Mouse (Mus musculus) inflammation-experienced regulatory T-cells, adult 6 months (primary cell): ENCODE results near the gene Nr5a2. TPM values are rescaled to one million over a fixed set of nuclear protein-coding genes. Genes with fewer than 3 reads are reported as not detected.

Experiments
- ATAC-seq: one replicate; pipeline ENCODE4 v1.8.0; 2017
- polyA plus RNA-seq, 3 experiments: library from polyadenylated mRNA; unstranded; fragments of 100-300 nt; shearing (Covaris generic); gene quantifications; one replicate each; pipeline ENCODE4 v1.2.1; 2017

Gene Nr5a2
- polyA plus RNA-seq, 3 experiments from 2014 or later = not detected

DNA sequence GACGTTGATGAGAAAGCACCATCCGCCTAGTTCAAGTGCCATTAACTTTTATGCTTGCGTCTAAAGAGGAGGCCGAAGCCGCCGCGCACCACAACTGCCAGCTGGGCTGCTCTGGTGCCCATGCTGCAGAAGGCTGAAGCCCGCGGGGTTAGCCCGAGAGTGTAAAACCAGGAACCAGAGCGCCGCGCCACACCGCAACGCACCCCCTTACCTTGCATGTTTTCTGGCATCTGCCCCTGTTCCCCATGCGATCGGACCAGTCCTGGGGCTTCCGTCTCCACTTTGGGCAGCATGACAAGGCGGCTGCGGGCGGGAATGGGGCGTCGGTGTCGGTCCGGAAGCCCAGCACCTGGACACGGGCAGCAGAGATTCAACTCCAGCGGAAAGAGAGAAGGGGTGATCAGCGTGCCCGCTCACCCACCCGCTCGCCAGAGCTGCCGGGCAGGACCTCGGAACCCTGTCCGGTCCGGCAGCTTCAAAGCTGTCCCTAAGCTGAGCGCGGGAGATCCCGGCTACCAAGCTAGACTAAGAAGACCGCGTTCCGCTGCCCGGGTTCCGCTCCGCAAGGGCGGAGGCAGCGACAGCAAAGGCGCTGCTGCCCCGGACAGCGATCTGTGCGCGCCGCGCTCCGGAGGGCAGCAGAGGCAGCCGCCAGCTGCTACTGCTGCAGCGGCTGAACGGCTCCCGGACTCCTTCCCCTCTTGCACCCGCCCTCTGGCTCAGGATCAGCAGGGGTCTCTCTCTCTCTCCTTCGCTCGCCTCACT lies 11.6 kb downstream of the Nr5a2 start:
- ATAC-seq = no peak

DNA sequence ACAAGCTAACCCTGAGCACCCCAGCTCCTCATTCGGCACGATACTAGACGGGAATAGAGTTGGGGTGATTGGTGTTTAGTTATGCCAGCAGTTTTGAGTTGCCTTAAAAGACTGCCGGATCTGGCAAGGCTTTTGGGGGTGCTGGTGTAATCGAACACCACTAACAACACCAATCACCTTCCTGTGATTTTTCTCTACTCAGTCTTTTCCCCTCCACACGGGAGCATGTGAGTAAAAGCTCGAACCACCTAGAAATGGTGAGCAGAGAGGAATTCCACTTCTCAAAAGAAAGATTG lies 12.2 kb downstream of the Nr5a2 start:
- ATAC-seq = no peak

DNA sequence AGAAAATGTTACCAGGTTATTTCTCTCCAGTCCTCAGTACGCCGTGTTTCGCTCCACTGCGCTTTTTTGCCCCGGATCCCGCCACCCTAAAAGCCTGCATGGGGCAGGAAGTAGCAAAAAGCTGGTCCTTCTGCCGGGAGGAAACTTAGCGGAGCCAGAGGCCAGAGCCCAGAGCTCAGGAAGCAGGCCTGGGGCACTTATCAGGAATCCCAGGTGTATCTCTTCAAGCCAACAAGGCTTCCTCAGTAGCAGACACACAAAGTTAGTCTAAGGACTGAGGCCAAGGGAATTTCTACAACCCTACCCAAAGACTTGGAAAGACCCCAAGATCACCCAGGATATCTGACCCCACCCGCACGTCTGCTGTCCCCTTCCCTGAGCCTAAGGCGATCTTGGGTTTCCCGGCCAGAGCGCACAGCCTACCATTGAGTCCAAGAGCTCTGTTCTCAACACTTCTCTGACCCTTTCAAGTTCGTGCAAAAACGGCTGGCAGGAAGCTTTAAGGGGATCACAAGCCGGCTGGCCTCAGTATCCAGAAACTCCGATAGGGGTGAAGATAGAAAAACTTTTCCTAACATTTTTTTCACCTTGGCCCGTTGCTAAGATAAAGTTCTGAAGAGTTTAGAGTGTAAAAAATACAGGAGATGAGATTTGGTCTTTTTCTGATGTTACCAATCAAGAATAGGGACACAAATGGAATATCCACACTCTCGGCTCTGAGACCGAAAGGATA lies 12.7 kb downstream of the Nr5a2 start:
- no peak for ATAC-seq

DNA sequence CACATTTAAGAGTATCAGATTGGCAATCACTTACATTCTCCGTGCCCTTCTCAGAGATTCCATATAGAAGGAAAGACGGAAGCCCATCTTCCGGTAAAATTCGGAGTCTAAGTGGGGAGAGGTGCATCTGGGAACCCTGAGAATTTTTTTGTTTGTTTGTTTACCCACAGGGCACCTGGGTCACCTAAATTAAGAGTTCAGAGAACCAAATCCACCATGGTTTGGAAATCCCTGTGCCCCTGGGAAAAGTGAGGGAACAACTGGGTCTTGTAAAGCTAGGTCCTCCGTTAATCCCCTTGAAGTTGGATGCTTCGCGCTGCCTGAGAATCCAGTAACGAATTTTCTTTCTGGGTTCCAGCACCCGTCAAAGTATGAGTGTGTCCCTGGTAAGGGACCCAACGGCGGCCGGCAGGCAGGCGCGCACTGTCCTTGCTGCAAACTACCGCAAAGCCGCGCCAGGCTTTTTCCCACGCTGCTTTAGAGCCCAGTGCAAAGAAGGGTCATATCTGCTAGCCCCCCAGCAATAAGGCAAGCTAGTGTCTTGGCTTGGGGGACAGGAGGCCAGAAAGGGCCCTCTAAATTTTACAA lies 13.3 kb downstream of the Nr5a2 start:
- ATAC-seq = no peak

DNA sequence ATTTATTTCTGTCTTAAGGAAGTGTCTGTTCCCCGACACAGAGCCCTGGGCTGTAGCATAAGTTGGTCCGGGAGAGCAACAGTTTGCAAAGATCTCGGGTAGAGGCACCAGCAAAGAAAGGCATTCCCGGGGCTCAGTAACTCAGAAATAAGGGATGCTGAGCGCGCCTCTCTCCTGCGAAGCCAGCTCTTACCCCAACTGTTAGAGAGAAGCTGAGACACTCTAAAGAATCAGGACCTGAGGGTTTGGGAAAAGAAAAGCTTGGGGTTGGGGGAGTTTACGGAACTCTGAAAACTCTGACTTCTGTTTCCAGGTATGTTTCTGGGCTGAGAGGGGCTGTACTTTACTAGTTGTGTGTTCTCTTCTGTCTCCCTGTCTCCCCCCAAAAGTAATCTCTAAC lies 13.8 kb downstream of the Nr5a2 start:
- no peak for ATAC-seq

DNA sequence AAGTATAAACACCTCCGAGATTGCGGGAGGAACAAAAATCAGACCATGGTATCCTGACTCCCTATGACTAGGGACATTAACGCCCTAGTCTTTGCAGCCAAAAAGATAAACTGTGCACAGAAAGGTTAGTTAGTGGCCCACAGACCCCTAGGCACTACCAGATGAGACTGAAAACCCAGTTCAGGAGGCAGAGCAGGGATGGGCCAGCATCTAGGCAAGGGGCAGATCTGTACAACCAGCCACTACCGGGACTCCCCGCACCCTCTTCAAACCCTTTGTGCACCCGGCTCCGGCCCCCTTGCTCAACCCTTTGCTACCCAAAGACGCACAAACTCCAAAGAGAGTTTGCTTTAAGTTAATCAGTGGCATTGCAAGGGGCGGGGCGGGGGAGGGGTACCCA lies 14.4 kb downstream of the Nr5a2 start:
- no peak for ATAC-seq

DNA sequence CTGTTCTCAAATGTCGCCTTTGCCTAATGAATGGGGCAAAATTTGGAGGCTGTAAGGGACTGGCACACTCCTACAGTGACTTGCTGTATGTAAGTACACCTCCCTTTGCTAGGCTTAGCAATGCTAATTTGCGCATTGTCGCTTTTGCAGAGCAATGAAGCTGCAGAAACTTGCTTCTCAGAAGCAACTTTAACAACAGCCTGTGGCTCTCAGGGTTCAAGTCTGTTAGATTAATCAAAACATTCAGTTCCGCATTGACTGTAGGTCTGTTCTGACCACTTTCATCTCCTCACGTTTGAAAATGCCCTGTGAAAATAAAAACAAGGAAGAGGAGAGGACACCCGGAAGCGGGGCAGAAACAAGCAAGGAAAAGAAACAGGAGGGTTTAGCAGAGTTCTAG lies 14.8 kb downstream of the Nr5a2 start:
- ATAC-seq = no peak

DNA sequence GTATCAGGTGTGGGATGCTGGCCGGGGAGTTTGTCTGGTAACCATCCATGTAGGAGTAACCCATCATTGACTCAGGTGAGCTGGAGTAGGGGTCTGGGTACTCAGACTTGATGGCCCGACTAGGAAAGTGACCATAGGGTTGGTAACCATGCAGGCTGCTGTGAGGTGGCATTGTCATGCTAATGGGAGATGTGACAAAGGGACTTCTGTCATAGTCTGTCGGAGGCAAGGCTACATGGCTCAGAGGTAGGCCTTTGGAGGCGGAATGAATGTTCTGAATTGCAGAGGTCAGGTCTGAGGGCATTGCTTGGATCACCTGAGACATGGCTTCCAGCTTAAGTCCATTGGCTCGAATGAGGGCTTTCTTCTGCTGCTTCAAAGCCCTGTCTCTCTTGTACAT lies 19.6 kb downstream of the Nr5a2 start:
- no peak for ATAC-seq

DNA sequence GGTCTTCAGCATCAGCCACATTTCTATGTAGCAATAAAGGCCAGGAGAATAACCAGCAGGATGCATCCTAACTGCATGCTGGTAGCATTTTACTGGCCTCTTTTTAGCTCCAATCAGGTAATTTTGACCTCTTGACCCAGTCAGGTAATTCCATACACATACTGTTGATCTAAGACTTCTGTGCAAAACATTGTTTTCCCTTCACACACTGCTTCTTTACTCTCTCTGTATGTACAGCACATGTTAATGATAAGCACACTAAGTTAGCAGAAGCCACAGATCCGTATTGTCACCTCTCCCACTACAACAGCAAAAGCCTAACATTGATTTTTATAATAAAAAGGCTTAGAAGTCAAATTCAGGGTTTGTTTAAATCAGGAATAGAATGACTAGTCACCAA lies 21.0 kb downstream of the Nr5a2 start:
- ATAC-seq = no peak

DNA sequence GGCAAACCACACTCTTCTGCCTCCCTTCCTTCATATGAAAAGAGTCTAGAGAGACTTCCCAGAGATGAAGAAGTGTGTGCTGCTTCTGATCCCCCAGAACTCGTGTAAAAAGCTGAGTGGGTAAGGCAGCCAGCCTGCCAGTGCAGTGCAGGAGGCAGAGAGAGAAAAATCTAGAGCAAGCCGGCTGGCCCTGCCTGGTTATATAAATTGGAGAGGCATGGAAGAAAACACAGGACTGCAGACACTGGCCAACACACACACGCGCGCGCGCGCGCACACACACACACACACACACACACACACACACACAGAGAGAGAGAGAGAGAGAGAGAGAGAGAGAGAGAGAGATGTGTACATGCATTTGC lies 24.3 kb downstream of the Nr5a2 start:
- ATAC-seq = no peak

DNA sequence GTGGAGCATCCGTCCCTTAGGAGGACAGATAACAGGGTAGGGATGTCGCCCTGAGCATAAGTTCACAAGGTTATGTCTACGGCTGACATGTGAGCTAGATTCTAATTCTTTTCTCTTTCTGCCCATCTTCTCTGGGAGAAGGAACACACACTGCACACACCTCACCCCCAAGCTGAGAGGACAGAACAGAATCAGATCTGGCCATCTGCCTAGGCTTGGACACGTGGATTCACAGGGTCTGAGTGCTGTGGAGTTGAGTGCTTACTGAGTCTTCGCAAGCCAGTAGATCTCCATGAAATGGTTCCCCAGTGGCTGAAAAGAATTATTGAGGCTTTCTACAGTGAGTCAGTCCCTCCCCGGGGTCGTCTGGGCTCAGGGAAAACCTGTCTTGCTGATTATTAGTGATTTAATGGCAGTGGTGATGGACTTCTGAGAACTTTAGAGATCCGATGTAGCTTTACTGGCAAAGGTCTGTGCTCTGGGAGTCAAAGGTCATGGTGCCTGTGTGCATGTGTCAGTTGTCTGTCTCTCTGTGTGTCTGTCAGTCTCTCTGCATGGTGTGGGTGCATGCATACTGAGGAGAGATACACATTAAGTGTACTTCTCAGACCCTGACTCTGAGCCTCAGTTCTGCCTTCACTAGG lies 24.8 kb downstream of the Nr5a2 start:
- ATAC-seq = no peak

DNA sequence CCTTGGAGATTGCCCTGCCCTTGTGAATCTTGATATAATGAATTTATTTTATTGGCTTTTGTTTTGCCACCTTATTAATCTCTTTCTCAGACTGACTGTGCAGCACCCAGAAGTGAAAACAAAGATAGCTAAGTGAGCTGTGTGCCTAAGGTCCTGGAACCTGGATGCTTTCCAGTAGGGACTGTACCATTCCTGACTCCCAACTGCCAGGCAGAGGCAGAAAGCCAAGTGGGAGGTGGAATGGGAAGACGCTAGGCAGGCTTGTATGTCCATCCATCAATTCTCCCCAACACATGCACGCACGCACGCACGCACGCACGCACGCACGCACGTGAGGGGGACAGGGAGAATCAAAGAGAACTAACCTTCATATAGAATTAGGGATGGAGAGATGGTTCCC lies 26.2 kb downstream of the Nr5a2 start:
- ATAC-seq = no peak

DNA sequence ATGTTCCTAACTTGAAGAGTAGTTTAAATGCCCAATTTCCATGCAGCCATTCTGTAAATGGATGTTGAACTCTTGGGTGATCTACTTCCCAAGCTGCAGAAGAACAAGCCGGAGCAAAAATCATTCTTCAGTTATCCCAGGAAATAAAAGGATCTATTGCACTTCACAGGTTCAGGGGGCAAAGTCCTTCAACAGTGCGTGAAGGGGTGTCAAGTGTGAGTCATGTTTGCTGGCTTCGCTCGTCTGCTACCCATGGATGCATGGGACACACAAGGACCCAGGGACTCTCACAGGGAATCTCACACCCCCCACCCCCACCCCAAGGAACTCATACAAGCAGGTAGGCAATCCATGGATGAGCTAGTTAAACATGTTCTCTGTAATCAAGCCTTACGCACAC lies 29.2 kb downstream of the Nr5a2 start:
- ATAC-seq = no peak

DNA sequence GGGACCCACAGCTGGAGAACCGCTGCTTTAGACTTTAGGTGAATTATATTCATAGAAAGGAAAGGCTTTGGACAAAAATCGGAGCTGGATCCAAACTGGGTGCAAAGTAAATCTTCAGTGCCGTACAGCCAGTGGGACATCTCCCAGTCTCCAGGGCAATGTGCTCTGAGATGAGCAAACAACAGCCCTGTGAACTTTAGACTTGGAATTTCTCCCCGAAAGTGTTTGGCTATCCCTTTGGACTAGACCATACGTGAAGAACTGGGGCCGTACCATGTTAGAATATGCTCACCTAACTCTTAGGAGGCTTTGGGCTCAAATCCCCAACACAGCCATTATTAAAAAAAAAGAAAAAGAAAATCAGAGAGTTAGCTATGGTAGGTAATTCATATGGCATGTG lies 30.5 kb downstream of the Nr5a2 start:
- ATAC-seq = no peak

DNA sequence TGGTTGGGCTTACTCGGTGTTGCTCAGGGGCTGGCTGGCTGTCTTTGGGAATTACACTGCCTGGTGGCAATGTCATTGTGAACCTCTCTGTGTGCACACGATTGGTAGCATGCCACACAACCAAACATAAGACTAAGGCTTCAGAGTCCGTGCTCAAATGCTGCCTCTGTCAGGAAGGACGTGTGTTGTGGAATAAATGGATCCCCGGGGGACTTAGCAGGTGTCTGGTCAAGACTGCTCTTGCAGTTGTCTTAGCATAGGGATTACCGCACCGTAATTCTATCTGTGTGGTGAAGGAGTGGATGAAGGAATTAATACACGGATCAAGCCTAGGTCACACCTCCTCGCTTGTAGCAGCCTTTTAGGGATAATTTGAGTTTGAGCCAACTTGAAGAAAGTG lies 32.8 kb downstream of the Nr5a2 start:
- no peak for ATAC-seq

DNA sequence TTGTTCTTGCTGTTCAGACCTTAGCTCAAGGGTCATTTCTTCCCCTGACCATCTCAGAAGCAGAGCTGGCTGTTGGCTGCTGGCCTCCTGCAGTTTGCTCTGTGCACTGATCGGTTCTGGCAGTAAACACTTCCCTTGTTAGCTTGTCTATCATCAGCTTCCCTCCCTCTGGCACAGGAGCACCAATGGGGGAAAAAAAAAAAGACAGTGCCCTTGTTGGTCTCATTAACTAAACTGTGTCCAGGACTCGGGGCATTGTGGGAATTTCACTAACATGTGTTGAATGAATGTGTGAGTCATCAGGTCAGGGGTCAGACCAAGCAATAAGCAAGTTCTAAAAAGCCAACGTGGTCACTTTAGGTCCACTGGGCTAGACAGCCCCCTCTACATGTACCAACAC lies 34.2 kb downstream of the Nr5a2 start:
- ATAC-seq = no peak

DNA sequence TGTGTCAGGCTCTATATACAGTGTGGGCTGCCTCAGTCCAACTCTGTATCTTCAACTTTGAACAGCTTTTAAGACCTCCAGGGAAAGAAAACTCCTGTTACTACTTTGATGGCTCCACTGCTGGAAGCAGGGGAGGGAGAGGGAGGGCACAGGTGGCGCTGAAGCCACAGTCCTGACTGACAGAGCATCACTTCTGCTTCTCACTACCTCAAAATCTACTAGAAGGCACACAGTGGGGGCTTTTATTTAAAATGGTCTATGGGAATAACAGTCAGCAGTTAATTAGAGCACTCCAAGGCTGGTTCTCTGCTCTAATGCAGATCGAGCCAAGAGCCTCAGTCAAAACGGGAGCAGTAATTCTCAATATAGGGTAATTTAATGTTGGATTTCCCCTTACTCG lies 40.2 kb downstream of the Nr5a2 start:
- ATAC-seq = no peak

DNA sequence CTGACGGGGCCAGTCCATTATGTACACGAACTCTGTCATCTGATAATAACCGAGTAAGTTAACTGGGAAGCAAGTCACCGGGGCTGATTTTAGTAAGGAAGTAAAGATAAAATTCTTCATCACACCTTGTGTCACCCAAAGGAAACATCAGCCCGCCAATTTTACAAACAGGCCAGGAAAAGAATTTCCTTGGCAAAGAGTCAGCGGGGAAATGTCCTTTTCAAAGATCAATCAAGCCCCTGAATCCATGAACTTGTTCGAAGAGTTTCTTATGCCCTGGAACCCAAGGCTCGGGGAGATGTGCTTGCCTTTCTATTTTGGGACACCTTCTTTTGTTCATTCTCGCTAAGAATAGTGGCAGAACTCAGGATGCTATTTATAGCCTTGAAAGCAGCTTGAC lies 41.5 kb downstream of the Nr5a2 start:
- no peak for ATAC-seq

DNA sequence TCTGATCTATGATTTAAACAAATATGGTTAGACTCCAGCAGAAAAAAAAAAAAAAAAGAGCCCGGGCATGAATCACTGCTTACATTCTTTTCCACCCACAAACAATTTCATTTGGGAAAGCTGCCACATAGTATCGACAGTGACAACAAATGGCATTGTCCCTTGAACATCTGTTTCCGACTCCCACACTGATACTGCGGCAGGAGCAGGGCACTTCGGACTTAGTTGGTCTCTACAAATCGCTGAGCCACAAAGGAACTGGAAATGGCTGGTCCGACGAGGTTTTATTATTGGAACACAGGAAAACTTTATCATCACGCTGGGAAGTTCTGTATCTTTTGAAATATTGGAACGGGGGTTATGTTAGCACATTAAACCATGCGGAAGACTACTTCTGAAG lies 44.8 kb downstream of the Nr5a2 start:
- ATAC-seq = no peak

DNA sequence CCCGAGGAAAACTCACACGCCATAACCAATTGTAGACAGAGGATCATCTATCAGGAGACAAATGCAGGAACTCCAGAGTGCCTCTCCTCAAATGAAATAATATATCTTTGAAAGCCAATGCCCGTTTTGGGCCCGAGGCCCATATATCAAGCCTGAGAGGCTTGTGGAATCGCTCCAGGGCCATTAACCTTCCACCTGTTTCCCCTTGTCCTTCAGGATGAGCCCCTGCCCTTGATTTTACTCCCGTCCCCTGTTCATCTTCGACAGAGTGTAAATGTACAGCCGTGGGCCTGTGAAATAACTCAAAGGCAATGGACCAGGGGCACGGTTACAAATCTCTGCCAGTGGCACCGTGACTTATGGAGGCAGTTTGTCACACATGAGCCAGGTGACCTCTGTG lies 48.3 kb downstream of the Nr5a2 start:
- ATAC-seq = no peak

DNA sequence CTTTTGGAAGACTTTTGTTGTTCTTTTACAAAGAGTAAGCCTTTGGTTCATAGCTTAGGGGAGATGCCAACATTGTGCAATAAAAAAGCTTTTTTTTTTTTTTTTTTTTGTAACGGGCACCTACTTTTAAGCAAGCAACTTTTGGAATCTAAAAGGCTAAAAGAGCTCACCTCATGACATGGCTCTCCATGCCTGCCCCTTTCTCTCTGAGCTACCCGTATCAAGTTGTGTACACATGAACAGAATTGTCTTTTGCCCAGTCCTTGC lies 48.7 kb downstream of the Nr5a2 start:
- no peak for ATAC-seq

DNA sequence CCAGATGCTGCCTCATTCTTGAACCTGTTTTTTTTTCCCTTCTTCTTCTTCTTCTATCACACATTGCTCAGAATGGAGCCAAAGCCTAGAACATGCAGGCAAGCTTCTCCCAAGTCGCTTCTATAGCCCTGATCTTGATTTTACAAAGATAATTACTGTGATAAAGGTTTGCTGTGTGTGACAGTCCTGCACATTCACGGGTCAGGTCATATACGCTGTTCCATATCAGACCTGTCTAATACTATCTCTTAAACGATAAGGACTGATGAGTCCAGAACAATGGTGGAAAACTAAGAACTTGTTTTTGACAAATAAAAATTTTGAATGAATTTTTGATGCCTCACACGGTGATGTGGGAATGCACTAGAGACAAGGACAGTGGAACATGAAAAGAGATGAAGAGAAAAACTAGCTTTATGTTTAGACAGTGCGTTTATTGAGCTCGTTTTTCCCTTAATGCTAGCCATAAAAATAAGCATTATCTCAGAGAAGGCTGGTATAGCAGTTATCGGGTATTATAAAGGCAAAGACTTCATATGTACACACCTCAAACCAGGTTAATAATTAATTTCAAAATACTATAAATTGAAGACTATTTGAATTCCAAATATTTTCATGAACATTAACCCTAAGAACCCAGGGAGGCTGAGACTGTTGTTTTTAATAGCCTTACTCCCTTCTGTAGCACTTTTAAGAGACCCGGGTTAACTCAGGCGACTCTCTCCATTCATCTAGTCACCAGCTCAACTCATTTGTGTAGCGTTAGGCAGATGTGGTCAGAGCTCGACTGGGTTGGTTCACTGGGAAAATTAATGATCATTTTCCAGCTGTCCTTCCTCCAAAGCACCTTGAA lies 49.3 kb downstream of the Nr5a2 start:
- ATAC-seq = no peak

DNA sequence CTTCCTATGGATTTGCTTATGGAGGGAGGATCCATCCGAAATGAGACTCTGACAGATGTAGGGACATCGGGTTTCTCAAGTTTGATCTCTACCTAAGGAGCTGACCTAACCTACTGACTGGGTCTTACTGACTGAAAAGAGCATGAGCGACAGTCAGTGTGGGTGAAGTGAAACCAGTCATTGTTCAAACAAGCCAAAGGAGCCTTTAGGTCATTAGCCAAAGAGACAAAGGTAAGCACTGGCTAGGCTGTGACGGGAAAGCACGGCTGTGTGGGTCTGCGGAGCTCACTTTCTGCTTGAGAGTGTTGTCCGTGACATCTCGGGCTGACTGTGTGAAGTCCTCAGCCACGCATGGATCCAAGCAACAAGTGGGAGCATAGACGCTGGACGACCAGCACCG lies 50.1 kb downstream of the Nr5a2 start:
- ATAC-seq = no peak
